Mouse (Mus musculus): Measurements from ENCODE around the gene Celf5.

DNA sequence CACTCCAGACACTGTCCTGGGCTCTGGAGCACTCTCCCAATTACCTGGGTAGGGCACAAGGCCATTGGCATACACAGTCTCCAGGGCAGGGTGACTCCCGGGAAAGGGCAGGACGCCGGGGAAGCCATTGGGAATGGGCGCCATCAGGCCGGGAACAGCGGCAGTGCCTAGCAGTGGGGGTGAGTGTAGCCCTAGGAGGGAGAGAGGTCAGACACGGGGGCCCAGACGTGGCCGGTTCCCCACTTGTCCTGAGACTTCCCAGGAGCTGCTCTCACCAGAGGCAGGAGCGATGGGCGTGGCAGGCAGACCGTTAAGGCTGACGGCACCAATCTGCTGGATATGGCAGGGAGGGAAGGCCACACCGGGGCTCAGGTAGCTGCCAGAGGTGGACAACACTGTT, 15.6 kb downstream of the Celf5 start:
- TF ChIP-seq EP300 (IDR thresholded peaks at IDR 0.05; ENCODE audit: low read depth in 1 of 2, low read length in 2 of 2) (no peak), GATA1 (IDR thresholded peaks at IDR 0.05; ENCODE audit: low read depth, low read length) (no peak), RCOR1 (IDR thresholded peaks at IDR 0.05; ENCODE audit: low read depth, low read length) (no peak), ZC3H11A (IDR thresholded peaks at IDR 0.05; ENCODE audit: low read depth, low read length) (no peak), CTCF (IDR thresholded peaks at IDR 0.05 in 2 of 3, conservative IDR thresholded peaks at IDR 0.05 in 1 of 3; ENCODE audit: control insufficient read depth in 1 of 3, insufficient read depth in 1 of 3, low read depth in 2 of 3, low read length in 3 of 3, poor library complexity in 1 of 3, severe bottlenecking in 1 of 3) (no peak)
